Mouse (Mus musculus): ENCODE results near the gene Litaf.

DNA sequence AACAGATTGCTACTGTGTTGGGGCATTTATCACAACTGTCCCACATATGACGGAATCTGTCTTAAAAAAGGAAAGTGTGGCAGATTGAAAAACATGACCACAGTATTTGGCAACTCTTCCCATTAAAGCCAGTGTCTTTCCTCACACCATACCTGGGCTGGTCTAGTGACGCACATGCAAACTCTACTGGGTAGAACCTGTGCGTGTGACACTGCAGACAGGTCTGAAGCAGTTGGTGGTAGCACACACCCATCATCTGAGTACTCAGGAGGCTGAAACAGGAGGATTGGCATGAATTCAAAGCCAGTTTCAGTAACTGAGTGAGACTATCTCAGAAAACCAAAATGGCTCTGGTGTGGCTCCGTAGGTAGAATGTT lies 43.9 kb downstream of the Litaf start:
- TF ChIP-seq TCF12 (IDR thresholded peaks at IDR 0.05; ENCODE audit: insufficient read depth, poor library complexity, severe bottlenecking) (no peak), POLR2A (IDR thresholded peaks at IDR 0.05; ENCODE audit: insufficient read length, low read depth) (no peak), E2F4 (IDR thresholded peaks at IDR 0.05; ENCODE audit: insufficient read depth) (no peak), USF1 (IDR thresholded peaks at IDR 0.05; ENCODE audit: low read depth) (no peak), MAX (IDR thresholded peaks at IDR 0.05; ENCODE audit: low read depth) (no peak), MYOG (IDR thresholded peaks at IDR 0.05; ENCODE audit: control insufficient read depth in 1 of 3, insufficient read depth in 1 of 3, insufficient read length in 2 of 3, low read depth in 2 of 3) (no peak), MYOD1 (IDR thresholded peaks at IDR 0.05; ENCODE audit: control insufficient read depth in 1 of 3, insufficient read length in 2 of 3, low read depth in 2 of 3) (no peak), CEBPB (IDR thresholded peaks at IDR 0.05; ENCODE audit: insufficient read depth, poor library complexity, severe bottlenecking) (no peak)
